Mouse (Mus musculus): ENCODE results near the gene Isy1. TPM values are rescaled to one million over a fixed set of nuclear protein-coding genes. Genes with fewer than 3 reads are reported as not detected.

Gene Isy1
- polyA plus RNA-seq, 1 experiment, result 21.9 TPM

GRCm38 (mm10) chr6:87810713-87811669 is 27.6 kb downstream of the Isy1 start:
- no peak for TF ChIP-seq CTCF (IDR thresholded peaks at IDR 0.05; ENCODE audit: control insufficient read depth, insufficient read depth, low read length)
- TF ChIP-seq POLR2A (IDR thresholded peaks at IDR 0.05; ENCODE audit: borderline replicate concordance, control insufficient read depth, low read depth, low read length), result peak; percentile 56; the same call in 1 of the 2 replicates
- under 1% methylated on average over 77 of the region's 77 CpGs for WGBS
- Histone ChIP-seq H3K4me1 (ENCODE audit: control insufficient read depth, insufficient read depth, low read length) (peaks cover 8% of the 10 kb centered on the region; the same call in 1 of the 2 replicates), H3K27ac (ENCODE audit: control insufficient read depth, insufficient read depth, low read depth, low read length, poor library complexity) (peak overlapping the region; percentile 97), H3K4me3 (replicated peaks; ENCODE audit: control insufficient read depth, low read depth, low read length) (peak overlapping the region; percentile 91)

GRCm38 (mm10) chr6:87810311-87810710 is 28.3 kb downstream of the Isy1 start:
- Histone ChIP-seq H3K27ac (ENCODE audit: control insufficient read depth, insufficient read depth, low read depth, low read length, poor library complexity) (peak overlapping the region; percentile 97), H3K4me3 (replicated peaks; ENCODE audit: control insufficient read depth, low read depth, low read length) (peak overlapping the region; percentile 91), H3K4me1 (ENCODE audit: control insufficient read depth, insufficient read depth, low read length) (peaks cover 13% of the 10 kb centered on the region; the same call in 1 of the 2 replicates)
- WGBS, result 2% methylated on average over 6 of the region's 6 CpGs
- no peak for TF ChIP-seq CTCF (IDR thresholded peaks at IDR 0.05; ENCODE audit: control insufficient read depth, insufficient read depth, low read length)
- no peak for TF ChIP-seq POLR2A (IDR thresholded peaks at IDR 0.05; ENCODE audit: borderline replicate concordance, control insufficient read depth, low read depth, low read length)

- WGBS, result 20% methylated on average over 6 of the region's 6 CpGs
- peaks cover 13% of the 10 kb centered on the region; the same call in 1 of the 2 replicates for H3K4me1 ChIP-seq (ENCODE audit: control insufficient read depth, insufficient read depth, low read length)
- H3K27ac ChIP-seq (ENCODE audit: control insufficient read depth, insufficient read depth, low read depth, low read length, poor library complexity), result peak overlapping the region; percentile 82
- TF ChIP-seq CTCF (IDR thresholded peaks at IDR 0.05; ENCODE audit: control insufficient read depth, insufficient read depth, low read length) (no peak), POLR2A (IDR thresholded peaks at IDR 0.05; ENCODE audit: borderline replicate concordance, control insufficient read depth, low read depth, low read length) (0 out of 2 replicates have a peak, but pooled peaks have one; percentile 34)
- H3K4me3 ChIP-seq (replicated peaks; ENCODE audit: control insufficient read depth, low read depth, low read length), result peak overlapping the region; percentile 91
These were observed 28.9 kb downstream of the Isy1 start for GRCm38 (mm10) chr6:87809651-87810161.

GRCm38 (mm10) chr6:87809144-87809543 is 29.5 kb downstream of the Isy1 start:
- H3K4me1 ChIP-seq (ENCODE audit: control insufficient read depth, insufficient read depth, low read length), result peaks cover 13% of the 10 kb centered on the region; the same call in 1 of the 2 replicates
- H3K27ac ChIP-seq (ENCODE audit: control insufficient read depth, insufficient read depth, low read depth, low read length, poor library complexity), result peak overlapping the region; percentile 82
- peak overlapping the region; percentile 91 for H3K4me3 ChIP-seq (replicated peaks; ENCODE audit: control insufficient read depth, low read depth, low read length)
- TF ChIP-seq POLR2A (IDR thresholded peaks at IDR 0.05; ENCODE audit: borderline replicate concordance, control insufficient read depth, low read depth, low read length) (no peak), CTCF (IDR thresholded peaks at IDR 0.05; ENCODE audit: control insufficient read depth, insufficient read depth, low read length) (no peak; the same call in 1 of the 2 replicates)
- 32% methylated on average over 2 of the region's 2 CpGs for WGBS

- WGBS, result 68% methylated on average over 3 of the region's 3 CpGs
- peak overlapping the region; percentile 72 for H3K27ac ChIP-seq (ENCODE audit: control insufficient read depth, insufficient read depth, low read depth, low read length, poor library complexity)
- TF ChIP-seq CTCF (IDR thresholded peaks at IDR 0.05; ENCODE audit: control insufficient read depth, insufficient read depth, low read length) (no peak), POLR2A (IDR thresholded peaks at IDR 0.05; ENCODE audit: borderline replicate concordance, control insufficient read depth, low read depth, low read length) (no peak)
- H3K4me3 ChIP-seq (replicated peaks; ENCODE audit: control insufficient read depth, low read depth, low read length), result peak overlapping the region; percentile 46
- H3K4me1 ChIP-seq (ENCODE audit: control insufficient read depth, insufficient read depth, low read length), result peaks cover 13% of the 10 kb centered on the region; the same call in 1 of the 2 replicates
These were observed 30.1 kb downstream of the Isy1 start for GRCm38 (mm10) chr6:87808521-87808920.

- Histone ChIP-seq H3K4me3 (replicated peaks; ENCODE audit: control insufficient read depth, low read depth, low read length) (peak overlapping the region; percentile 46), H3K4me1 (ENCODE audit: control insufficient read depth, insufficient read depth, low read length) (peaks cover 13% of the 10 kb centered on the region; the same call in 1 of the 2 replicates), H3K27ac (ENCODE audit: control insufficient read depth, insufficient read depth, low read depth, low read length, poor library complexity) (peak overlapping the region; percentile 72)
- WGBS, result 64% methylated on average over 4 of the region's 4 CpGs
- TF ChIP-seq POLR2A (IDR thresholded peaks at IDR 0.05; ENCODE audit: borderline replicate concordance, control insufficient read depth, low read depth, low read length) (no peak), CTCF (IDR thresholded peaks at IDR 0.05; ENCODE audit: control insufficient read depth, insufficient read depth, low read length) (no peak)
These were observed 30.7 kb downstream of the Isy1 start for GRCm38 (mm10) chr6:87807735-87808440.

- Histone ChIP-seq H3K4me3 (replicated peaks; ENCODE audit: control insufficient read depth, low read depth, low read length) (no peak overlapping the region), H3K4me1 (ENCODE audit: control insufficient read depth, insufficient read depth, low read length) (peaks cover 12% of the 10 kb centered on the region; the same call in 1 of the 2 replicates), H3K27ac (ENCODE audit: control insufficient read depth, insufficient read depth, low read depth, low read length, poor library complexity) (0 out of 2 replicates have a peak overlapping the region, but pooled peaks have one; percentile 13)
- TF ChIP-seq POLR2A (IDR thresholded peaks at IDR 0.05; ENCODE audit: borderline replicate concordance, control insufficient read depth, low read depth, low read length) (no peak), CTCF (IDR thresholded peaks at IDR 0.05; ENCODE audit: control insufficient read depth, insufficient read depth, low read length) (no peak)
- WGBS, result 48% methylated on average over 2 of the region's 2 CpGs
These were observed 31.7 kb downstream of the Isy1 start for GRCm38 (mm10) chr6:87806857-87807256.

Measured in bone marrow, adult 2 months (tissue).